Mouse (Mus musculus): ENCODE measurements around the gene Hint1.
A peak's percentile ranks its signal among the peaks of the same experiment; 100 is the strongest.

DNA sequence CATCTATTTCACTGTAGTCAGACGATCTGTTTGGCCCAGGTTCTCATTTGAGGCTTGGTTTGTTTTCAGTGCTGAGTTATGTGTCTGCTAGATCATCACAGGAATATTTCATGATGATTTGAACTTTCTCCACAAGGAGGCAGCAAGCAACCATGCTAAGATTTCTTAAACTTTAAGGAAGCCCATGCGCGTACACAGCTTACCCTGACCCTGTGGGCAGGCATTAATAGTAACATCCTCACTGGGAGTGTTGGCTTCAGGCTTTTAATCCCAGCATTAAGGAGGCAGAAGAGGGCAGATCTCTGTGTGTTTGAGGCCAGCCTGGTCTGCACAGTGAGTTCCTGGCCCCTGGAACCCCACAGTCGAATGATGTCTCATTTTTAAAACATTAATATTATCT, 13.3 kb downstream of the Hint1 start:
- TF ChIP-seq CTCF (IDR thresholded peaks at IDR 0.05; ENCODE audit: extremely low read depth, insufficient read depth, low read length) (peak; percentile 72), POLR2A (IDR thresholded peaks at IDR 0.05; ENCODE audit: extremely low read depth, insufficient read depth, low read length) (no peak)

Data from cortical plate, adult 2 months (tissue).